Mouse (Mus musculus) frontal cortex, postnatal 25 days (tissue): ENCODE measurements around the gene Dlgap1.
"Not testable (repeated sequence)": the region's sequence is repeated elsewhere in the genome, so short reads cannot be mapped to it uniquely, and the experiment has no call there.

Experiments used
- DNase-seq, 2 experiments: peaks; one replicate each; pipeline ENCODE4 v3.0.0; 2022; ENCODE audit warnings: low spot score in 2 of 2

Gene Dlgap1

DNA sequence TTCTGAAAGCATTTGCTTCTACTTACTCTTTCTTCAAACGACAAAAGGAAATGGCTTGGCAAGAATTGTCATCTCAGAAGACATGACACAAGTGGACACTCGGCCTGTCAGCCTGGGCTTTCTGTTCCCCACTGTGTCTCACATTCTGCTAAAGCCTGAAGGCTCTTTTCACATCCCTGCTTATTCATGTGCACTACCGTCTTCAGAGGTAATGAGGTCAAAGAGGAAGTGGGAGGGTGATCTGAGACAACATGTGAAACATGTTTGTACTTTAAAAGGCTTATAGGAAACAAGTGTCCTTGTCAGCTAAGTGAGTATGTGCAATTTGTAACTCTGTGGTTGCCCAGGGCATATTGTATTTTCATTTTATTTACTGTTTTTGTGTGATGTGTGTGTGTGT lies 557.1 kb downstream of the Dlgap1 start:
- no peak for DNase-seq

DNA sequence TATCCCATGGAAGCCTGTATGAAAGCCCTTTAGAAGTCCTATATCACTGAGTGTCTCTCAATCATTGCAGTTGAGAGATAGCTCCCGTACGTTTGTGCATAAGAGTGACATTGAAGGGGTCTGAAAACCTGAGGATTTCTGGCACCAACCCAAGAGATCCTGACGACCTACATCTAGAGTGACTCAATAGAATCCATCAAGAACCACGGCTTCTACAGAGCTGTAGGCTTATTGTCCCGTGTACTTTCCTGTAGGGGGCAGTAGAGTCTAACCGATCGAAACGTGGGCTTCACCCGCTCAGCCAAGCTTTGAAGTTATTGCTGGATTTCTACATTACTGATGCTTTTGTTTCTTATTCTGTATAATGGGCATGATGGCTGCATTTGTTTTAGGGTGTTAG lies 558.2 kb downstream of the Dlgap1 start:
- DNase-seq: peak in 1 of 2 experiments; percentile 45

DNA sequence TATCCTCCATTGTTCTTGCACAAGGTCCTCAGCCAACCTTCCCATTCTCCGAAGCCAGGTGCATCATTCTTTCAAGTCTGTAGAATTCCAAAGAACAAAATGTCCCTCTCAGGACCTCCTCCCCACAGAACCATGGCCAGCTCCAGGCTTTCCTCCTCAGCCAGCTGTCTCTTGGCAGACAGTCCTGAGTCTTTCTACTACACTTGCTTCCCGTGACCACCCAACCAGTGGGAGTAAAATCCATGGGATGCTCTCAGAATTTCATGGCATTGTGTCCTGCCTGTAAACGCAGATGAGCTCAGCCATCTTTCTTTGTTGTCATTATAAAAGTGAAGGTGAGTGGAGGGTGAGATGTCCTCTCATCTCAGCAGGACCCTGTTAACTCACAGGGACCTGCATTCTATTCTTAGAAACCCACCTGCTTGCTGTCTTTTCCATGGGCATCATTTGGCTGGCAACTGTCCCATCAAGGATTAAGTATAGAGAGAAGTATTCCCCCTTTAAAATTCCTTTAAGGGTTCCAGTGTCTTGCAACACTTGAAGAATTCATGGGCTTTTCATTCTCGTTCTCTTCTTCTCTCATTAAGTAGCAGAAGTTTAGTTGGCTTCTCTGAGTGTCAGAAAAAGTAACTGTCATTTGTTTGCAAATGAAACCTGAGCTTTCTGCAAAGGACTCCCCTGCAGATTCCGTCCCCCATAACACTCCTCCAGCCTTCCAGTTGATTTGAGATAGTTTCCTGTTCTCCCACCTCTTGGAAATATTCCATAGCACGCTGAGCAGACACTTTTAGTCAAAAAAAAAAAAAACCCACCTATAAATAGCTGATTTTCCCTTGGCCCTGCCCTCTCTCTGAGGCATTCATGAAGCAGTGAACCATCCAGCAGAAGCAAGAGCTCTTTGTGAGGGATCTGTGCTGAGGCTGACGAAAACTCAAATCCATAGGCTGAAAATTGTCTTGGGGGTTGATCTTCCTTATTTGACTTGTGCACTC lies 559.6 kb downstream of the Dlgap1 start:
- no peak for DNase-seq

DNA sequence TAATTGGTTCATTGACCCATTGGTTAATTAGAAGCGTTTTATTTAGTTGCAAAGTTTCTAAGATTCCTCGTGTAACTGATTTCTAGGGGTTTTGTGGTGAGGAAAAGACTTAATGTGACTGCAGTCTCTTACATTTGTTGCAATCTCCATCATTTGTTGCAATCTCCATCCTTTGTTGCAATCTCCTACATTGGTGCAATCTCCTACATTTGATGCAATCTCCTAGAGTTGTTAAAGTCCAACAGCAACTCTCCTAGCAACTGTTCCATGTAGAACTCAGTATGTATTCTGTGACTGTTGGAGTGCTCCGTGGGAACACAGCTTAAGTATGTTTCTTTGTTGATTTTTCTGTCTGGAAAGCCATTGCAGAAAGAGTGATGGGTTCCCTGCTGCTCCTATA lies 565.4 kb downstream of the Dlgap1 start:
- no peak for DNase-seq

DNA sequence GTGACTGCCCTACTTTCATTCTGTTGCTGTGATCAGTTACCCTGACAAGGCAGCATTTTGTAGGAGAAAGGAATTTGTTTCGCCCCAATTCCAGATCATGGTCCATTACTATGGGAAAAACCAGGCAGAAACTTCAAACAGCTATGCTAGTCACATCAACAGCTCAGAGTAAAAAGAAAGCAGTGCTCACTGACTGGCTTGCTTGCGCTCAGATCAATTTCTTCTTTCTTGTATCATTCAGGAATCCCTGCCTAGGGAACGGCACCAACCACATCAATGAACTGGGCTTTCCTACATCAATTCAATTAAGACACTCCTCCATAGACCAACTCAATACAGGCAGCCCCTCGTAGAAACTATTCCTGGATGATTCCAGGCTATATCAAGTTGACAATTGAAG lies 572.9 kb downstream of the Dlgap1 start:
- peak in 1 of 2 experiments; percentile 3 for DNase-seq

DNA sequence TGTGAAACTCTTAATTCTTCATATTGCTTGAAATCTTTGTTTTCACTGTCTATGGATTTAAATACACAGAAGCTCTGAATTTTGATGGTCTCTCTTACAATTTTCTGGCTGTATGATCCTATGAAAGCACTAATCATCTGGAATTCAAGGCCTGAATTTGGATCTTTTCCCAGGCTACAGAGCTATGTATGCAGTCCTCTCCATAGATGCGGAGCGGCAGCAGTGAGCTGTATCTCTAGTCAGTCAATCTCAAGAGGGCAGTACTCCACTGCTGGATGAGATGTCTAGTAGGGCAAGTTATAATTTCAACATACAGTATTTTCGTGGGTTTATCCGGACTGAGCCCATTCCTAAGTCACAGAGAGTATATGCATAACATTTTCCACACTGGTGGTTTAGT lies 581.9 kb downstream of the Dlgap1 start:
- peak in 1 of 2 experiments; percentile 4 for DNase-seq

DNA sequence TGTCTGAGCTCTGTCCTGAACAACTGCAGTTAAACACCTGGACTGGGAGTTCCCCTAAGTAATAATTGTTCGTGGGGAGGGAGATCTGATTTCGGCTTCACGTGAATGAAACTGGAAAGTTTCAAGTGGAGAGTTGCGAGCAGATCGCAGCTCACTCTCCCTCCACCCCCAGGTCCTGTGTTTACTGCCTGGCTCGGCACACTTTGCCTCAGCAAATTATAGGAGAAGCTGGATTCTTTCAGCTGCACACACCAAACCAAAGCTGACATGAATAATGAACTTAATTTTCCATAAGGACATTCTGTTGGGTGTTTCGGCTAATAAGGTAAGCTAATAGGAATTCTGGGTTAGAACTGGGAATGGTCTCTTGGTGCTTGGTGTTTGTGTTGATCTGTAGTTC lies 592.7 kb downstream of the Dlgap1 start:
- no peak for DNase-seq

DNA sequence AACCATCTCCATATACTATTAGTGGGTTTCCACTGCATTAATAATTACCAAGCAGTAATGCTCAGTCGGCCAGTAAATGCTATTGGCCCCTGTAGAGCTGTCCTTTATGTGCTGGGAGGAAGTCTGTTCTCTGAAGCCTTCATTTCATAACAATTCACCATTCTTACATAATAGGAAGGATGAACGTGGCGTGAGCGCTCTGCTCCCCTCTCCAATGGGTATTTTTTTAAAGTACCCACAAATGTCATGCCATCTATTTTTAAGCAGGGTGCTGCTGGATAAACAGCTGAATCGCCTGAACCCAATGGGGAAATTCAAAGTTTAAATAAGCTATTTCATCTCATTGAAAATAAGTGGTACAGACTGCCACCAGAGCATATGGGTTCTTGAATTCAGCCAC lies 602.0 kb downstream of the Dlgap1 start:
- no peak for DNase-seq

DNA sequence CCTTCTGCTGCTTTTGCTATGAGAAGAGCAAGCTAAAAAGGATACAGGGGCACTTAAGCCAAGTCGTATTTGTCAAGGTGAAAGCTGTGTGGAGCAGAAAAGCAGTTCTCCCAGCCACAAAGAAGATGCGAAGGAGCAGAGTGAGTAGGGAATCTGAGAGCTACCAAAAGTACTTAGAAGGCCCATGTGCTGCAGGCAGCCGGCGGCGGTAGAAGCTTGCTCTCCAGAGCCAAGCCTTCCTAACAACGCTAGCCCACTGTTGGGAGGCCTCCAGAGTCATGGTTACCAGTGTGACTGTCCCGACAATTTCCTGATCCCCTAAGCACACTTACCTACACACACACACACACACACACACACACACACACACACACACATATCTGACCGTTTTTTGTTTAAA lies 614.2 kb downstream of the Dlgap1 start:
- DNase-seq: no peak

DNA sequence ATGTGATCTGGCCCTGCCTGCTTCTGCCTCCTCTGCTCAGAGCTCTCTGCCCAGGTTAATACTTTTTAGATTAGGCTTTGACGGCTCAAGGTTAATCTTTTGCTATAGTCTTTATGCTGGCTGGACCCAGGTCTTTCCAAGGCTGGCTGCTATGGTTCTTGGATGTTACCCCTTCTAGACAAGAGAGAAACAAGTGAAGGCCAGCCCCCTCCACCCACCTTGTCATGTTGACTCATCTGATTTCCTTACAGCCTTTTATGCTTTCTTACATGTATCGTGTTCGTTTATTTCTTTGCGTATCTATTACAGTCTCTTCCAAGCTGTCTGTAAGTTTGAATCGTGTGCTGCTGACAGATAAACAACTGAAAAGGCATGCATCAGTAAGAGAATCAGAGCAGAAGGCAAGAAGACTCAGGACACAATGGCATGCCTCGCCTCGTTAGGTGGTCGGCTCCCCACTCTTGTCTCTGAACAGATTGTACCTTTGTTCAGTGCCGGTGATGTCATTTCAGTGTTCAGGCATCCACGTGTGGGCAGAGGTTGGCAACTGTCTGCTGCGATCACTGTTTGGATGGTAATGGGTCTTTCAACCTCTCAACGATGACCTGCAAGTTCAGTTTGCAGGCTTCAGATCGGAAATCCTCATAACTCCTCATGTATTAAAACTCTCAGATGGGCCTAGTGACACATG lies 618.0 kb downstream of the Dlgap1 start:
- DNase-seq: no peak

DNA sequence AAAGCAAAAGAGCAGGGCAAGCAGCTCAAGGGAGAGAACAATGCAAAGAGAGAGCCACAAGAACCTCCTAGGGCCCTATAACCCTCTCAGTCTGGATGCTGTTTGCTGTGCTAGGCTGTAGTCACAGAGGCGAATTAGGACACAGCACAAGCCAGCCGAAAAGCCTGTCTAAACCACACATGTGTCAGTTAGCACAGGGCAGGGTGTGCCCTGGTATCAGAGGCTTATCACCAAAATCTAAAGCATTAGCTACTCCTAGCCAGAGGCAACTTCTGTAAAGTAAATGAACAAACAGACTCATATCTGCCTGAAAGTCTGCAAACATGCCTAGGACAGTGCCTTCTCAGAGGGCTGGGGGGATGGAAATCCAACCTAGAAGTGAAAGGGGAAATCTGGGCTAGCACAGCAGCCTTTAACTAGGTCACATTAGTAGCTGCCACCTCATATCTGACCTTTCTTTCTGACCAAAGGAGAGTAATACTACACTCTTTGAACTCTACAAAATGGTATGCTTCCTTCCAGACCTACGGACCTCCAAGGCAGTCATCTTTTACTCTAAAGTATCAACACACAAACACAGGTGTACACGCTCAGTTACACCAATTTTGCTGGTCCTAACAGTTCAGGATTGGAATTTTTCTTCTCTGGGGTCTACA lies 619.2 kb downstream of the Dlgap1 start:
- DNase-seq: not testable (repeated sequence)

DNA sequence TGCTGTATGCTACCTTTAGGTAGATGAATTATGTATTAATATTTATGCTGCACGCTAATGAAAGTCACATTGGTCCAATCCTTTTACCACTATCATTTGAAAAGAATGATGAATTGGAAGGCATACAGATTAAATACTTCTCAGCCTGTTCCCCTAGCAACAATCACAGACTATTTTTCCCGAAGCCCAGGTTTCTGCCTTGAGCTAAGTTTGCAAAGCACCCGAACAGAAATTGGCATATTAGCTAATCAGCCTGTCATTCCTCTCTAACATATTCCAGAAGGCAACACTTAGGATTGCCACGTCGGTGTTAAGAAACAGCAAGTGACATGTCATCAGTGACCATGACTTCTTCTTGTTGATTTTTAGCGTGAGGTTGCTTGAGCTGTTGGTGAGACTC lies 619.8 kb downstream of the Dlgap1 start:
- DNase-seq: no peak

DNA sequence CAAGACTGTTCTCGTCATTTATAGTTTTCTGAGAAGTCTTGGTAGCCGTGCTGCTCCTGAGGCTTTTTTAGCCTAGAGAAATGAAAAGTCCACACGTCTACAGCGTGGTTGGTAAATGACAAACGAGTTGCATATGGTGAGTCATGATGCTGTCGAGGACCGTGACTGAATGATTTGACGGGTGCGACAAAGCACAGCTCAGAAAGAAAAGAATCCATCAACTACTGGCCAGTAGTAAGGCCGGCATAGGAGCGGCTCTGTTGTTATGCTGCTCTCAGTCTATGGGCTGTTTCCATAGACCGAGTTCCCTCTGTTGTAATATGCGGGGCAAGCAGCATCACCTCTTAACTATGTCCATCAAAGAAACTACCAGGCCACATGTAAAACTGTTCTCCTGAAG lies 620.3 kb downstream of the Dlgap1 start:
- no peak for DNase-seq

DNA sequence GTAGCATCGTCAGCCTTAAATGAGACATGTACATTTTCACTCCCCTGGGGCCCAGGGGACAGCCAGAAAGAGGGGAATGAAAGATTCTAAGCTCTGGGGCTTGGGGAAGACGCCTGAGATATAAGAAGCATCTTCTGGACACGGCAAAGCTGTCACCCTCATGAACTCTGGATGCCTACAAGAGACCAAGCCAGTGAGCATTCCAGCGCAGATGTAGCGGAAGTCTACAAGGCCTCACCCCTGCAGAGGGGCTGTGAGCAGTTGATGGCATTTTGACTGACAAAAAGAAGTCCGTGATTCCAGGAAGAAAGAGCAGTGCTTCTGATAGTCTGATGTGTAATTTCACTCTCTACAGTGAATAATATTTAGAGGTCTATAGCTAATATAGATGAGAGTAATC lies 621.6 kb downstream of the Dlgap1 start:
- no peak for DNase-seq

DNA sequence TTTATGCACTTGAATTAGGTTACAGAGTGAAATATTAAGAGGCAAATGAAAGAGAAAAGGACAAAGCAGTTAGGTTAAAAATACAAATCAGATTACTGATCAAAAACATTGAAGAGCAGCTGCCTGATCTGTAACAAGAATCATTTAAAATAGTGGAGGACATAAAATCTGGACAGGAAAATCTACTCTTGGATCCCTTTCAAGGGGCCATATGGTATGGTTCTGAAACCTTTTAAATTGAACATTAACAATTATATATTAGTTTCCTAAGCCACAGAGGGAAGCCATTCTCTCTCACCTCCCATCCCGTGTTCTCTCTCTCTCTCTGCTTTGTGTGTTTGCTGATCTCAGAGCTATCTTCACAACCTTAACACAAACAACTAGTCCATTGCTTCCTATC lies 625.4 kb downstream of the Dlgap1 start:
- no peak for DNase-seq

DNA sequence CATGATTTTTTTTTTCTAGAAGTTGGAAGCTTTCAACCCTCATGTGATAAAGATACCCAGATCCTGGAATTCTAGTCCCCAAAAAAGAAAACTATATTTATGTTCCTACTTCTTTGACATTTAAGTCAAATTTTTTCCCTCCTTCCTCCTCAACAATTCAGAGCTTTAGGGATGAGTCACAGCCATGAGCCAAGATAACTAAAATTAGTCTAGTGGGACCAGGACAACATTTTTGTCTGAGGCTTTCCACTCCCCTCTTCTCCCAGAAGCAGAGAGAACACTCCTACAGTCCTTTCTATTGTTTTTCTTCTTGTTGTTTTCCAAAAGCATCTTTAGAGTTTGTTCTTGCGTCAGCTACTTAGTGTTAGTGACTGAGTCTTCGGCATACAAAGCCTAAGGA lies 627.5 kb downstream of the Dlgap1 start:
- DNase-seq: no peak

DNA sequence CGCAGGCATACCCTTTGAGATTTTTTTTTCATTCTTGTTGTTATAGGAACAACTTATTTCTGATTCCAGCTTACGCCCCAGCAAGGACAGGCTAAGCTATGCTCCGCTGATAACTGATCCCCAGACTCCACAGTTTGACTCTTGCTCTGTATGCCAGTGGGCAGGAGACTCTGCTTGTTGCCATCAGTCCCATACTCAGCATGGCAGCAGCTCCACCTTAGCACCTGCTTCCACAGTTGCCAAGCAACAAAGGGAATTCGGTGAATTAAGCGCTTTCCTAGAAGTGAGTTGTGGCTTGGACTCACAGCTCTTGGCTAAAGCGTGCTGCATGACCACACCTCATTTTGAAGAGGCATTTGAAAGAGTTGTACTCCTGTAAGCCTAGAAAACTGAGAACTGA lies 631.6 kb downstream of the Dlgap1 start:
- no peak for DNase-seq

DNA sequence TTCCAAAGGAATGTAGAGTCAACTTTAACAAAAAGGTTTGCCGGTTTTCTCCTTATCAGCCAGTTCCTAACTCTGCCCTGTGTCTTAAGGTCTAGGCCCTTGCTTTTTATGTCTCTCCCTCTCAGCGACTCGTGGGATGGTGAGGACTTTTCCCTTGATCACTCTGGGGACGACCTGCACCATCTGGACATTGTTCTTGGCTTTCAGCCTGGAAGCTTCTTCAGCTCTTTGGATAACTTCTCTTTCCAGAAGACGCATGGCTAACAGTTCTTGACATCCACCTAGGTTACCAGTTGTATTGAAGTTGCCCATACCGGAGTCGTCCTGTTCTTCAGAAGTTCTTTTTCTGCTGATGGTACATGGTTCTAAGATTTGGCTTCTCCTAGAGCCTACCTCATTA lies 633.2 kb downstream of the Dlgap1 start:
- no peak for DNase-seq

DNA sequence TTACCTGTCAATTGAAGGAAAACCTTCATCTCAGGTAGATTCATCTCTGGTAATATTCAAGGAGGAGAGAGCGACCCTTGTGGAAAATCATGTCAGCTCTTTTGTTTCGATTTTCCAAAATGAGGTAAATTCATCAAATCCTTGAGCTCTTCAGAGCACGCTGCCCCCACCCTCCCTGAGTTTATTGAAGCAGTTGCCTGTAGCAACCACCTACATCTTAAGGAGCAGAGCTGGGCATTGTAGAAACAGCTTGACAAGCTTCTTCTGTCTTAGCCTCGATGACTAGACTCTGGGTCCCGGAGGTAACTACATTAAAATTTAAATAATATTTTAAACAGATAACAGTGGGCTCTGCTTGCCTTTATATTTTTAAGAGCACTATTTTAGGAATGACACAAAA lies 636.8 kb downstream of the Dlgap1 start:
- DNase-seq: no peak

DNA sequence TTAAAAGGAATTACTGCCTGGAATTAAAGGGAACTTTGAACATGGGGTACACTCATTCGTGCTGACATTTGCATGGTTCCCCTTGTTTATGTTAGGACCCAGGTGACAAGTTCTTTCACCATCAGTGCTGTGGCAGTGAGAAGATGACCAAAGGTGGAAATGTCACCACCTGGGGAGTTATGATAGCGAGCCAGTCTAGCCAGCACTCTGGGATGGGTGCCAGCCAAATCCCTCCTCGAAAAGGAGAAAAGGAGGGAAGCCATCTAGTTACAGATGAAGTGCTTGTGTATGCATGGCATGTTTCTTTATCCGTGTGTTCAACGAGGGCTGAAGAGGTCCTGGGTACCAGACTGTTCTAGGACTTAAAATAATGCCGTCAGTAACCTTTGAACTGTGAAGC lies 643.3 kb downstream of the Dlgap1 start:
- no peak for DNase-seq

DNA sequence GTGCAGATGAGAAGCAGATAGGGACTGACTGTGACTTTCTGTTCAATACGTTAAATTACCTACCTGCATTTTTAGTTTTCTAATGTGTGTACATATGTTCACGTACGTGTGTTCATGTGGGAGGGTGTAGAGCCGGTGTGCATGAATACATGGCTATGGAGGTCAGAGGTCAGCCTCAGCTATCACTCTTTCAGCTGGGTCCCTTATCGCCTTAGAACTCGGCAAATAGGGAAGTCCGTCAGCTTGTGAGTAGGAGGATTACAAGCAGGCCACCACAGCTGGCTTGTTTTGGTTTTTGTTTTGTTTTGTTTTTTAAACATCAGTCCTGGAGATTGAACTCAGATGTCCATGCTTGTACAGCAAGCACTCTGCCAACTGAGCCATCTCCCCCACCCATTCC lies 645.0 kb downstream of the Dlgap1 start:
- no peak for DNase-seq

DNA sequence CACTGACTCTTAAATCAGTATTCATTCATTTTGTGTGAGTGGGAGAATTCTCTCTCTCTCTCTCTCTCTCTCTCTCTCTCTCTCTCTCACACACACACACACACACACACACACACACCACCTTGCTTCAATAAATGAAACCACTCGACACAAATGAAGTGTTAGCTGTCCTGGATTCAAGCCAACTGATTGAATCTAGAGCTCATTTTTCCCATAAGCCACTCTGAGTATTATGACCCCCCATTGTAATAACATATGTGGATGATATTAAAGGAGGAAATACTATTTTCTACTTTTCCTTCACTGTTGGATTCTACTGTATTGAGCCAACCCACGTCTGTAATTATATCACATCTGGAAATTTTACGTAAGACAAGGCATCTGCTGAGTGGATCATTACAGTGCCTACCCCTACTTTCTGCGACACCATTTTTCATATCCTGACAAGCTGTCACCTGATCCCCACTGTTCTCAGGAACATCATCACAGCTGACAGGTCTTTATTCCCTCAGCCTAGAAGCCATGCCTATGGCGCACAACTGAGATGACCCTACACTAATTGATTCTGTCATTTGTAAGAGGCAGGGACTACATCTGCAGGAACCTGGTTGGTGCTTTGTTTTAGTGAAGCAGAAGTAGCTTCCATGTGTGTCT lies 645.7 kb downstream of the Dlgap1 start:
- DNase-seq: no peak
